Mouse (Mus musculus): ENCODE measurements around the gene Orm3. TPM values are rescaled to one million over a fixed set of nuclear protein-coding genes. Genes with fewer than 3 reads are reported as not detected.
"Not testable (repeated sequence)": the region's sequence is repeated elsewhere in the genome, so short reads cannot be mapped to it uniquely, and the experiment has no call there.

Orm3 gene
- 0.08 TPM for polyA plus RNA-seq (2021)

DNA sequence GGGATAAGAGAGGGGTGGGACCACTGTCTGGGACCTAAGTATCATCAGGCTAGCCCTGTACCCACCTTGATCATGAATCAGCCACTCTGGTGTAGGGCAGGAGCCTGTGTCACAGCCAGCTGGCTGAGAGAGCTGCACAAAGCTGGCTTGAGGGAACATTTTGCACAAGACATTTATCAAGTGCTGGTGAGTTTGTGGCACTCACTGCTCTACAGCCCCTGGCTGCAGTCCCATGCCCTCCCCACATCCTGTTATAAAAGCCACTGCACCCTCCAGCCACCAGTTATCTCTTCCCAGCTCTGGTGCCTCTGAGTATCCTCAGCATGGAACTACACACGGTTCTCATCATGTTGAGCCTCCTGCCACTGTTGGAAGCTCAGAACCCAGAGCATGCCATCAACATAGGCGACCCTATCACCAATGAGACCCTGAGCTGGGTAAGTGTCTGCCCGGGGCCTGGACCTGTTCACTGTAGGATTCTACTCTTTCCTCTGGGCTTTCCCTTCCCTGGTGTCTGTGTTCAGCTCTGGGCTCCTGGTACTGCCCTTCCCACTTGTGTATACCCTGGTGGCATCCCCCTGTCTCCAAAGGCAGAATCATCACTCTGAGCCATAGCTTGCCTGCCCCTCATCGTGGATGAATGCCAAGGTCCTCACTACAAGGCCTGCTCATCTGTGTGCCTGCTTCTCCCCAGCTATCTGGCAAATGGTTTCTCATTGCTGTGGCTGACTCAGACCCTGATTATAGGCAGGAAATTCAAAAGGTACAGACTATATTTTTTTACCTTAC is at the start of gene Orm3:
Gene Orm3, plus strand, starts transcription at position 286 of the 789 bp plus-strand sequence.
- ChIA-PET POLR2A (no interaction called here), CTCF (interaction anchor here (0.8 kb wide), 1 partner anchor 12 kb away, joined by 4 read pairs; no protein-coding TSS in a partner anchor)
- DNase-seq (ENCODE audit: low read depth, low spot score) (no peak), ATAC-seq (no peak)
- TF ChIP-seq CTCF (IDR thresholded peaks at IDR 0.05), result no peak
- in situ Hi-C loops (cut with MboI; ENCODE audit: low pct_unique_long_range_greater_than_20kb), result no loop called here
- no peaks in the 10 kb centered on the region for H3K27me3 ChIP-seq

- ChIA-PET POLR2A (interaction anchor here (1.2 kb wide), 1 partner anchor 91 kb away, joined by 3 read pairs; no protein-coding TSS in a partner anchor), CTCF (interaction anchor here (0.7 to 2.7 kb wide), 12 partner anchors 8 to 126 kb away, joined by 3 to 20 read pairs (median 4); no protein-coding TSS in a partner anchor)
- H3K27me3 ChIP-seq, result no peaks in the 10 kb centered on the region
- in situ Hi-C loops (cut with MboI; ENCODE audit: low pct_unique_long_range_greater_than_20kb), result loop anchor here (5.0 kb wide), 1 partner anchor 90 kb away; no protein-coding TSS in a partner anchor
- DNase-seq (ENCODE audit: low read depth, low spot score) (no peak), ATAC-seq (no peak)
- TF ChIP-seq CTCF (IDR thresholded peaks at IDR 0.05), result no peak
Measured at GRCm38 (mm10) chr4:63307175-63308062, 48.5 kb upstream of the Orm3 start.

DNA sequence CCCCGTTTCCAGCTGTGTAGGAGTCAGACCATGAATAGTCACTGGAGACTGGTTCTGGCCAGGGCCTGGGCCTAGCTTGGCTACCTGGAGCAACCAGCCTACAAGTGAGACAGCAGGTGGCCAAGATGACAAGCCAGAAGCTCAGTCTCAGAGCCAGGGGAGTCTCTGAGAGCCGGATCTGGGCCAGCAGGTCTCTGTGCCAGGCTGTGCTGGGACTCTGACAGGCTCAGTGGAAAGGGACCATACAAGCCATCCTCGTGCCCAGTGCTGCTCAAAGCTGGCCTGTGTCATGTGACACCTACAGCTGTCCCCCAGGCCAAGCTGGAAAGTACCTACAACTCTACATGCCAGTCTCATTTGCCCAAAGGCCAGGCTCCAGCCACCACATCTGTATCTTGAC is 47.6 kb upstream of the Orm3 start:
- ChIA-PET CTCF (interaction anchor here (1.2 to 2.7 kb wide), 5 partner anchors 56 to 96 kb away, joined by 3 to 20 read pairs (median 5); no protein-coding TSS in a partner anchor), POLR2A (no interaction called here)
- in situ Hi-C loops (cut with MboI; ENCODE audit: low pct_unique_long_range_greater_than_20kb), result loop anchor here (5.0 kb wide), 1 partner anchor 91 kb away; no protein-coding TSS in a partner anchor
- ATAC-seq (no peak), DNase-seq (ENCODE audit: low read depth, low spot score) (no peak)
- no peaks in the 10 kb centered on the region for H3K27me3 ChIP-seq
- no peak for TF ChIP-seq CTCF (IDR thresholded peaks at IDR 0.05)

- no peak for TF ChIP-seq CTCF (IDR thresholded peaks at IDR 0.05)
- ChIA-PET CTCF (interaction anchor here (1.0 to 2.4 kb wide), 3 partner anchors 39 to 108 kb away, joined by 3 to 13 read pairs (median 3); partner anchors contain the start of gene Col27a1), POLR2A (no interaction called here)
- in situ Hi-C loops (cut with MboI; ENCODE audit: low pct_unique_long_range_greater_than_20kb), result no loop called here
- DNase-seq (ENCODE audit: low read depth, low spot score) (no peak), ATAC-seq (peak; percentile 74)
- no peaks in the 10 kb centered on the region for H3K27me3 ChIP-seq
Measured at GRCm38 (mm10) chr4:63310247-63310855, 45.6 kb upstream of the Orm3 start.

DNA sequence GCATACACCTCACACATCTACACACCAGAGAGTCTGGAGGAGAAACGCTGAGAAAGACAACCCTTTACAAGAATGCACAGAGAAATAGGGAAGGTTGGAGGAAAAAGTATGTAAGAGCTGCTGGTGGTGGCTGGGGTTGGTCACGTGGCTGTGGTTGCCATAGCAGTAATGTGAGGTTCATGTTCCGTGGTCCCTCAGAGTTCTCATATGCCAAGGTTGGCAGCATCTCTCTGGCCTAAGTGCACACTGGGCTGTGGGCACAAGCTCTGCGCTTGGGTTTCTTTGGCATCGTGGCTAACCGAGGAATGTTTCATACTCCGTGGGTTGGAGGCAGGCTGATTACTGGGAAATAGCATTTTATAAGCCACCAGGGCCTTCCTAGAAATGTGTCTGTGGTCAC is 44.5 kb upstream of the Orm3 start:
- ATAC-seq, result no peak

GRCm38 (mm10) chr4:63314063-63314462 is 41.9 kb upstream of the Orm3 start:
- in situ Hi-C loops (cut with MboI; ENCODE audit: low pct_unique_long_range_greater_than_20kb), result no loop called here
- no peak for DNase-seq (ENCODE audit: low read depth, low spot score)
- POLR2A ChIA-PET, result no interaction called here
- ATAC-seq, result no peak
- H3K27me3 ChIP-seq, result no peaks in the 10 kb centered on the region
- no peak for TF ChIP-seq CTCF (IDR thresholded peaks at IDR 0.05)
- CTCF ChIA-PET, result interaction anchor here (1.5 to 2.2 kb wide), 2 partner anchors 92 to 99 kb away, joined by 4 to 9 read pairs; no protein-coding TSS in a partner anchor

More for the DNA sequence above, 44.5 kb upstream of the Orm3 start:
- no peaks in the 10 kb centered on the region for H3K27me3 ChIP-seq
- DNase-seq (ENCODE audit: low read depth, low spot score), result no peak
- TF ChIP-seq CTCF (IDR thresholded peaks at IDR 0.05), result no peak
- in situ Hi-C loops (cut with MboI; ENCODE audit: low pct_unique_long_range_greater_than_20kb), result no loop called here
- POLR2A ChIA-PET, result interaction anchor here (0.6 kb wide), 1 partner anchor 122 kb away, joined by 3 read pairs; no protein-coding TSS in a partner anchor
- CTCF ChIA-PET, result interaction anchor here (1.0 to 2.4 kb wide), 3 partner anchors 51 to 110 kb away, joined by 3 to 13 read pairs (median 3); partner anchors contain the start of gene Col27a1

DNA sequence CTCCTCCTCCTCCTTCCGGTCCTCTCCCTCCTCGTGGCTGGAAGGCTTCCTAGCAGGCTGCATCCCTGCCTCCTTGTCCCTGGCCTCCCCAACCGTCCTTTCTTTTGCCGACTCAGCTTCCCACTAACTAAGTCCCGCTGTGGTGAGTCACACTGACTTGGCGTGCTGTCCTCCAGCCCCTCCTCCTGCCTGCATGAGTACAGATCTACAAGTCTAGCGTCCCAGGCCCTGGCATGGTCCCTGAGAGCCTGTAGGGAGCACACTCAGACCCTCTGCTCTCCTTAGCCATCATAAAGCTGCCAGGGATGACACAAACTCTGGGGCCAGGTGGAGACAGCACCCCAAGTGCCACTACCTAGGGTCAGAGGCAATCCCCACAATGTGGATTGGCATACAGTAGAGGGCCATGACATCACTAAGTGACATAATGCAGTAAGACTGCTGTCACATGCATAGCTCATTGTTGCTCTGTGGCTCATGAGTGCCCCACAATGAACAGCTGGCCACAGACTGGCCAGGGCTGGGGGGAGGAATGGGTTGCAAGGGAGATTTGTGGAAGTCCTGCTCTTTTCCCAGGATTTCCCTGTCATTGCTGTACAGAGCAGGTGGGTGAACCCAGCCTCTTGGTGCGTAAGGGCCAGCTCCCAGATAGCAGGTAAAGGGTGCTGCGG is 39.8 kb upstream of the Orm3 start:
- peak; percentile 65 for ATAC-seq
- DNase-seq (ENCODE audit: low read depth, low spot score), result no peak
- ChIA-PET POLR2A (no interaction called here), CTCF (interaction anchor here (1.2 to 1.3 kb wide), 3 partner anchors 9 to 148 kb away, joined by 3 read pairs; no protein-coding TSS in a partner anchor)
- in situ Hi-C loops (cut with MboI; ENCODE audit: low pct_unique_long_range_greater_than_20kb), result loop anchor here (5.0 kb wide), 1 partner anchor 154 kb away; no protein-coding TSS in a partner anchor
- TF ChIP-seq CTCF (IDR thresholded peaks at IDR 0.05), result no peak
- no peaks in the 10 kb centered on the region for H3K27me3 ChIP-seq

GRCm38 (mm10) chr4:63319566-63319965 is 36.4 kb upstream of the Orm3 start:
- POLR2A ChIA-PET; ATAC-seq; DNase-seq (ENCODE audit: low read depth, low spot score); H3K27me3 ChIP-seq: not testable (repeated sequence)
- in situ Hi-C loops (cut with MboI; ENCODE audit: low pct_unique_long_range_greater_than_20kb), result loop anchor here (5.0 kb wide), 1 partner anchor 157 kb away; no protein-coding TSS in a partner anchor
- CTCF ChIA-PET, result interaction anchor here (0.6 to 2.3 kb wide), 6 partner anchors 53 to 161 kb away, joined by 3 to 13 read pairs (median 5); partner anchors contain the start of gene Kif12

GRCm38 (mm10) chr4:63323275-63323815 is 32.6 kb upstream of the Orm3 start:
- ATAC-seq (peak; percentile 85), DNase-seq (ENCODE audit: low read depth, low spot score) (no peak)
- ChIA-PET CTCF (interaction anchor here (1.0 to 1.8 kb wide), 2 partner anchors 109 to 165 kb away, joined by 4 to 6 read pairs; partner anchors contain the start of gene Col27a1), POLR2A (no interaction called here)
- in situ Hi-C loops (cut with MboI; ENCODE audit: low pct_unique_long_range_greater_than_20kb), result no loop called here
- H3K27me3 ChIP-seq, result no peaks in the 10 kb centered on the region
- TF ChIP-seq CTCF (IDR thresholded peaks at IDR 0.05), result no peak
